Mouse (Mus musculus) G1E (cell line): ENCODE measurements around the gene Pdzd8.

ENCODE experiments used
- CTCF ChIP-seq: IDR thresholded peaks from 2 replicates; pipeline ENCODE4 v1.5.1; 2012; ENCODE audit warnings: low read depth, low read length, inconsistent platforms, mixed read lengths
- GATA1 ChIP-seq: IDR thresholded peaks from 2 replicates; pipeline ENCODE4 v1.6.1; 2012; ENCODE audit warnings: borderline replicate concordance, low read length, inconsistent platforms, mixed read lengths
- POLR2AphosphoS5 ChIP-seq: IDR thresholded peaks from 2 replicates; pipeline ENCODE4 v1.6.1; 2012; ENCODE audit warnings: low read depth, low read length, inconsistent platforms; ENCODE audit not compliant: insufficient replicate concordance
- TAL1 ChIP-seq: conservative IDR thresholded peaks from 2 replicates; pipeline ENCODE4 v1.6.1; 2012; ENCODE audit warnings: low read depth, low read length, inconsistent platforms, mixed read lengths

- TF ChIP-seq TAL1, result no peak
- no peak for TF ChIP-seq GATA1
- TF ChIP-seq CTCF, result no peak
- no peak for TF ChIP-seq POLR2AphosphoS5
Observed at GRCm38 (mm10) chr19:59264838-59265532, 80.6 kb downstream of the Pdzd8 start.
